Mouse (Mus musculus): ENCODE measurements around the gene Atxn1l.

Gene Atxn1l

DNA sequence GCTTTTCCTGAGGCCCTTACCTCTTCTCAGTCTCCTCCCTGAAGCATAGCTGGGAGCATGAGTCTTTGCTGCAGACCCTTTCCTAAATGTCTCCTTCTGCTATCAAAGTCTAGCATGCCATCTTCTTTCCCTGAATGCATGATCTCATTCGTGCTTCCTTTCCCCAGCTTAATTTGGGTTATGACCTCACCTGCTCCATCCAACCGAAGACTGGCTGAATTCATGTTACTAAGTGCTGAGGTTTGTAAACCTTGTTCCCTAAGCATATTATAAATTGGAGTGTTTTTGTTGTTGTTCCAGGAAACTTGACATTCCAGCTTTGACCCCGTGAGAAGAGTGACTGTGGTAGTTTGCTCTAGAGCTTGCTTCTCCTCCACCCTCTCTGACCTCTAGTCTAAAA lies 3.5 kb downstream of the Atxn1l start:
- ATAC-seq (ENCODE audit: insufficient number of reproducible peaks, low FRiP score, low TSS enrichment) = no peak

DNA sequence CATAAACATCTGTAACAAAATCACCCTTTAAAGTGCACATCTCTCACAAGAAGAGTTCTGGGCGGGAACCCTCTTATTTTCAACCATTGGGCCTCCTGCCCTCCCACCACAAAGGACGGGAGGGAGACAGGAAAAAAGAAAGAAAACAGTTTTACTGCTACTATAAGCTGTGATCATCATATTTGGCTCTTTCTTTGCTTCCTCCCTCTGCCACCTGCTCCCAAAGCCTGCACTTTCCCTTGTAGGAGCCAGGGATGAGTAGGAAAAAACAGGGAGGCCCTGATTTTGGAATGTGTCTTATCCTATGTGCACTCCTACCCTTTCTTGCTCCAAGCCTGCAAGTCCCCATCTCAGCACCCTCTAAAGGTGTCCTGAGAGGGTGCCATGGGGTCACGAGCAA lies 6.5 kb downstream of the Atxn1l start:
- ATAC-seq (ENCODE audit: insufficient number of reproducible peaks, low FRiP score, low TSS enrichment) = no peak

GRCm38 (mm10) chr8:109725106-109725505 lies 12.4 kb downstream of the Atxn1l start:
- no peak for ATAC-seq (ENCODE audit: insufficient number of reproducible peaks, low FRiP score, low TSS enrichment)

- ATAC-seq (ENCODE audit: insufficient number of reproducible peaks, low FRiP score, low TSS enrichment) = no peak
Measured at GRCm38 (mm10) chr8:109714961-109715360, 22.6 kb downstream of the Atxn1l start.

- ATAC-seq (ENCODE audit: insufficient number of reproducible peaks, low FRiP score, low TSS enrichment) = no peak
Measured at GRCm38 (mm10) chr8:109712521-109712920, 25.0 kb downstream of the Atxn1l start.

DNA sequence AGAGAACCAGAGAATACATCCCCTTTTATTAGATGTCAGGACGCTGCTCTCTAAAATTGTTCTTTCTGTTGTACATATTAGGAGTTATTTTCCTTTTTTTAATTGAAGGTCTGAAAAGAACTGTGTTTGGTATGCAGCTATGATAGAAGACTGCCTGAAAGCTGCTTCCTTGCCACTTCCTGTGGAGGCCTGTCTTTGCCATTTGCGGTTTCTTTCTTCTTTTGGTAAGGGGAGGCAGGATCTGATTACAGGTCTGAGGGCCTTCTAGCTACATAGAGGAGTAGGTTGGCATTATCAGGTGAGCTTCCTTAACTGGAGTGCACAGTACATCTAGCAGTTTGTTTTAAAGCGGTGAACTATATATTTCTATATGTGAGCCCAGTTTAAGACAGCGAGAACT lies 29.6 kb downstream of the Atxn1l start:
- ATAC-seq (ENCODE audit: insufficient number of reproducible peaks, low FRiP score, low TSS enrichment) = no peak

DNA sequence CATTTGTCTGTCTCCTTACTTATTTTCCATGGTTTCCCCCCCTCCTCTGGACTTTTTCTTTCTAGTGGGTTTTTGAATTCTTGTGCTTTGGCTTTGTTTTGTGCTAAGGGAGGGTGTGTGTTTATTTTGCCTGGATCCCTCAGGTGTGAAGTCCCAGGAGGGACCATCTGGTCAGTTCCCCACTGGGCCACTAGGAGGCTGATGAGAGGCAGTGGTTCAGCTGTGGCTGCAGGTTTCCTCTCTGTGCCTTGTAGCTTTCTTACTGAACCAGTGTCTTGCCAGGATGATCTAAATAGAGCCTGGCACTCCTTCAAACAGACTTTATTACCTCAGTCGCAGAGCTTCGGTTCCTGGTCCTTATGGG lies 30.7 kb downstream of the Atxn1l start:
- peak; percentile 57; the same call in 1 of the 2 replicates for ATAC-seq (ENCODE audit: insufficient number of reproducible peaks, low FRiP score, low TSS enrichment)

DNA sequence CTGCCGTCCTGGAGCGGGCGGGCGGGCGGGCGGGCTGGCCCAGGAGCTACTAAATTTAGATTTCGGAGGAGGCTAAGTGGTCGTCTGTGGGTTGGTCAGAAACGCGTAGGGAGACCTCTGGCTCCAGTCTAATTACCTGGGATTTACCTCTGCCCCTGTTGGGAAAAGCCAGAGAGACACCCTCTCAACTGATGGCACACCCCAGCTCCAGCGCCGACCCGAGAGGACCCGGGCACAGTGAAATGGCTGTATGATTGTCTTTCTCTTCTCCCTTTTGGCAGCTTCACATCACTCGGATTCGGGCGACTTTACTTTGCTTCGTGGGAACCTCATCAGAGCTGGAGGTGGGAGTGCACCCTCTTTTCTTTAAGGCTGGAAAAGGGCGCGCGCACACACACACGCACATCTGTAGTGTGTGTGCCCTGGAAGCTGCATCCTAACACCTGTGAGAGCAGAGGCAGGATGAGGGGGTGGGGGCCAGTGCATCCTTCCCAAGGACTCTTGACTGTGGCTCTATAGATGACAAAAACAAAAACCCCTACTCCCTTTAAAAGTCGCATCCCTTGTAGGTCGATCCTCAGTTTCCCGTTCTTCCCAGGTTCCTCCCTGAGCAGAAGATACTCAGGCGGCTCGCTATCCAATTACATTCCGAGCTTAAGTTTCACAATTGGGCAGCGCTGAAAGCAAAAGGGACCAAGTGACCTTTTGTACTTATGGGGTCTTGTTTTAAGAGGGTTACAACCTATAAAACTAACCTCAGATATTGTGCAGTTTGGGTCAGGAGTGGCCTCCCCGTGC lies 31.3 kb downstream of the Atxn1l start:
- ATAC-seq (ENCODE audit: insufficient number of reproducible peaks, low FRiP score, low TSS enrichment) = no peak

- peak; percentile 86 for ATAC-seq (ENCODE audit: insufficient number of reproducible peaks, low FRiP score, low TSS enrichment)
Measured at GRCm38 (mm10) chr8:109705320-109706075, 32.0 kb downstream of the Atxn1l start, which contains the start of gene Zfp821. Zfp821 (plus strand) TSS chr8:109705546.

DNA sequence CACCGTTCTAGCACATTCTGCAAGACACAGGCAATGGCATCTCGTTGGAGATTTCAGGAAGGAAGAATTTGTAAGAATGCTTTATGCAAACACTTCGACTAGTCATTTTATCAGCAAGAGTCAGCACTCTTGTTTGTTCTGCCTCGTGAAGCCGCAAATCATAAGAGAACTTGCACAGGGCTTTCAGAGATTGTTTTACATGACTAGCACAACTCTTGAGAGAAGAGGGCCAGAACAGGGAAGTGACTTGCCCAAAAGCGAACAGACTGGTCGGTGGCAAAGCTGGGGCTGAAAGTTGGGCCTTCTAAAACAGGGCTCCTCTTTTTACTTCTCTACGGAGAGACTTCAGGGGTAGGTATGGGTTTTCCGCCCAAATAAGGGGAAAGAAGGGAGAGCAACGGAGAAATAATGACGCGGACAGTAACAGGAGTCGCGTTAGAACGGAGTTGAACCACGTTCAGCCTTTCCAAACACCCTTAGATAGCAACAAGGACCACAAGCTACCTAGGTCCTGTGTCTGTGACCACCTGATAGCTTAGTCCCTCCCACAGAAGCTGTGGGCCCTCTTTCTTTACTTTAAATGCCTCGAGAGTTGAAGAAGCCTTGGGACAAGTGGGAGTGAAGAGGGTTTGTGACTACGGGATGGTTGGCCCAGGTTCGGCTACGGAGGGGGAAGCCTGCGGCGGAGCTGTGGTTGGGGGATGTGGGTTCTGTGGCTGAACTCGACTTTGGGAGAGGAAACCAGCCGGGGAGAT lies 32.8 kb downstream of the Atxn1l start:
- peak; percentile 5; the same call in 1 of the 2 replicates for ATAC-seq (ENCODE audit: insufficient number of reproducible peaks, low FRiP score, low TSS enrichment)

- ATAC-seq (ENCODE audit: insufficient number of reproducible peaks, low FRiP score, low TSS enrichment) = no peak
Measured at GRCm38 (mm10) chr8:109698477-109698876, 39.1 kb downstream of the Atxn1l start.

DNA sequence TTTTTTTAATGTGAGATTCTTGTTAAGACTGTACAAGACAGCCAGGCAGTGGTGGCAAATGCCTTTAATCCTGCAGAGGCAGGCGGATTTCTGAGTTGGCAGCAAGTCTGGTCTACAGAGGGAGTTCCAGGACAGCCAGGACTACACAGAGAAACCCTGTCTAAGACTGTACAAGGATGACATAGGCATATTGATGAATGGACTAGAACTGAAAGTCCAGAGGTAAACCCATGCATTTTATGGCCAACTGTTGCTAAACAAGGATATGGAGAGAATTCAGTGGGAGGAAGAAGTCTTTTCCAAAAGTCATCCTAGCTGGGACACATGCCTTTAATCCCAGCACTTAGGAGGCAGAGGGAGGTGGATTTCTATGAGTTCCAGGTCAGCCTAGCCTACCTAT lies 39.8 kb downstream of the Atxn1l start:
- no peak for ATAC-seq (ENCODE audit: insufficient number of reproducible peaks, low FRiP score, low TSS enrichment)

DNA sequence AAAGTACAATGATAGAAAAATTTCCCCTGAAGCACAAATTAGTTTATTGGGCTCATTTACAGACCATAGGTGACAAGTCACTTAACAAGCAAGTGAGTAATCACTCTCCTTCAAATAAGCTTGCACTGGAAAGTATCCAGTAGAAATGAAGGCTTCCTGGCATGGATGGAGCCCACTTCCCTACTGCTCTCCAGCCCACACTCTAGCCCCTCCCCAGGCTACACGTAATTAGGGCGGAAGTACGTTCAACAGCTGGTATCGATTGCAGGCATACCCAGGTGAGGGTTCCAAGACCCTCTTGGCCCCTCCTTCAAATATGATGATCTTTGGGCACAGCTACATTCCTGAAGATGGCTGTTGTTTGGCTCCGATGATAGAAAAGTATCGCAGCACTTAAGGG lies 43.4 kb downstream of the Atxn1l start:
- ATAC-seq (ENCODE audit: insufficient number of reproducible peaks, low FRiP score, low TSS enrichment) = no peak

DNA sequence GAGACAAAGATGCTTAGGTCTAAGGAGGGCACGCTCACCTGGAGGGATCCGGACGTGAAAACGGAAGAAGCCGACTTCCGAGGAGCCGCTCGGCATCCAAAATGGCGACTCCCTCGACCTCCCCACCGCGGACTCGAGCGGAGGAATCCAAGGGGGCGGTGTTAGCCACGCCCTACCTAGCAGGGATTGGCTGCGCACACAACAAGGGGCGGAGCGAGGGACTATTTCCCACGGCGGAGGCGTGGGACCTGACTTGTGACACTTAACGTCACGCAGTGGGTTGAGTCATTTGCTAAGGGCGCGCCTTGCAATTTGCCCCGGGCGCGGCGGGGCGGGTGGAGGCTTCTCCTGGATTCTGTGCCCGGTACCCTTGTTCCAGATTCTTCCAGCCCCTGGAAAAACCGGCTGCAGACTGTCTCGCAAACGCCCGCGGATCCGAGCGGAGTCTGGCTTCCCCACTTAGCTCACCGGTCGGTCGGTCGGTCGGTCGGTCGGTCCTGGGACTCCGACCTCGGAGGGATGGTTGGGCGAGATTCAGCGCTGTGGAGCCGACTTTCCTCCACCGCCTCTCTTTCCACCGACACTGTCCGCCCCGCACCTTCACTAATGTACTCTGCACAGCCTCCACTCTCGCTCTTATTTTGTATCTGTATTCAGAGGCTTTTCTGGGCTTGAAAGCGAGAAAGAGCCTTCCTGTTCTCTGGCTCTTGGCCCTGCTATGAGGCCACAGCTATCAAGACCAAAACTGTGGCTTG lies 44.2 kb downstream of the Atxn1l start, which contains the start of gene Ist1:
Gene Ist1 (minus strand): TSS at position 115 of the 755 bp plus-strand sequence.
- ATAC-seq (ENCODE audit: insufficient number of reproducible peaks, low FRiP score, low TSS enrichment) = peak; percentile 96

- peak; percentile 57 for ATAC-seq (ENCODE audit: insufficient number of reproducible peaks, low FRiP score, low TSS enrichment)
Measured at GRCm38 (mm10) chr8:109692443-109693145, 44.9 kb downstream of the Atxn1l start.

DNA sequence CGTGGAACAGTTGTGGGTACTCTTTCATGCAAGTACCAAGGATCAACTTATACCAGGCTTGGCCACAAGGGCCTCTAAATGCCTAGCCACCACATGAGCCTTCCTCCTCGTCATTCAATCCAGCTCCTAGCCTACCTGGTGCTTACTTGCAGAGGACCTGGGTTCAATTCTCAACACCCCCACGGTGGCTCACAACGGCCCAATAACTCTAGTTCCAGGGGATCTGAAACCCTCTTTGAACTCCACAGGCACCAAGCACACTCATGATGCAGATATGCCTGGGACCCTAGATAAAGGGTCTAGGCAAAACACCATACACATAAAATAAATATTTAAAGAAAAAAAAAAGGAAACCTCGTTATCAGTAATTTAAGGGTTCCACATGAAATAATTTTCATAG lies 45.8 kb downstream of the Atxn1l start:
- ATAC-seq (ENCODE audit: insufficient number of reproducible peaks, low FRiP score, low TSS enrichment) = no peak

DNA sequence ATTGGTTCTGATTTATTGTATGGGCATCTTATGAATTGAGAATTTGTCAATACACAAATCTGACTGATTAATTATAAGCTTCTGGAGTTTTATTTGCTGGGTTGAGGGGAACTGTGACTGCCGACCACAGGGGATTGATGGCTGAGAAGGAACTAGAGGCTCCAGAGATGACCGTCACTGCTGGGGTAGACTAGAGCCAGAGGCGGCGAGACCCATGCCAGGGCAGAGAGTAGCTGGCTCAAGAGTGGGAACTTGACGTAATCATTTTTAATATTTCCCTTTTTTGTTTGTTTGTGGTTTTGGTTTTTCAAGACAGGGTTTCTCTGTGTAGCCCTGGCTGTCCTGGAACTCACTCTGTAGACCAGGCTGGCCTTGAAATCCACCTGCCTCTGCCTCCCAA lies 50.3 kb downstream of the Atxn1l start:
- ATAC-seq (ENCODE audit: insufficient number of reproducible peaks, low FRiP score, low TSS enrichment) = no peak

- ATAC-seq (ENCODE audit: insufficient number of reproducible peaks, low FRiP score, low TSS enrichment) = no peak
Measured at GRCm38 (mm10) chr8:109682120-109682519, 55.4 kb downstream of the Atxn1l start.

DNA sequence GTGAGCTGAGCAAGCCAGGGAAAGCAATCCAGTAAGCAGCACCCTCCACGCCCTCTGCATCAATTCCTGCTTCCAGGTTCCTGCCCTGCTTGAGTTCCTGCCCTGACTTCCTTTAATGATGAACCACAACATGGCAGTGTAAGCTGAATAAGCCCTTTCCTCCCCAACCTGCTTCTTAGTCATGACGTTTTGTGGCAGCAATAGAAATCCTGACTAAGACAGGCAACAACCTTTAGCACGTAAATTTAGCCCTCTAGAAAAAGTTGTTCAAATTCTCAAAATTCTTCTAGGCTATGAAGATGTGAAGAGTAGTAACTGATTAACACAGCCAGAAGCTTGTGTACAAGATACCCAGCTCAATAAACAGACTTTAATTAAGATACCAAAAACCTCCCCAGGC lies 56.0 kb downstream of the Atxn1l start:
- ATAC-seq (ENCODE audit: insufficient number of reproducible peaks, low FRiP score, low TSS enrichment) = no peak
